ENCODE assay signal across 27 mouse cellular contexts in the genomic region with DNA sequence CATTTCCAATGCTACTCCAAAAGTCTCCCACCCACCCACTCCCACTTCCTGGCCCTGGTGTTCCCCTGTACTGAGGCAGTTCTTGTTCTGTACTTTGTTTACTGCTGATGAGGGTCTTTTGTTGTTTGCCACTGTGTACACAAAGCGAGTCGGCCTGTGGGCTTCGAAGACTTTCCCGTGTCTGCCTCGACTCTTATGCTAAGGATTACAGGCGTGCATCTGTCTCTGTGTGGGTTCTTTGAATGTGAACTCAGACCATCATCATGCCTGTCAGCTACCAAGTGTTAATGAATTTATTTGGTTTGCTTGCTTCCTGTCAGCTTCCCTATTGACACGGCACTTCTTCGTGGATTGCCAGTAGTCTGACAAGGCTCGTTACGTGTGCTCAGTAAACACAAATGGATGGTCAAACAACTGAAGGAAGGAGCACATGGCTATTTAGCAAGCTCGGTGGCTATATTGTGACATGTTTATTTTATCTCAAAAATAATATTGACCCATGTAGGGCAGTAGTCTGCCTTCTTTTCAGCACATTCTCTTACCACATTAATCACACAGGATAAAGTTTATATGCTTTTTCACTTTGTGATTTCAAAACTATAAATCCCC.
DNase-seq lines count a peak whose midpoint lies in the region; ATAC-seq and TF ChIP-seq lines count a peak whose summit lies in the region.
"Had no signal": no experiment of that assay in that cellular context is flagged by ENCODE, and none has a peak within 500 bp of the region (broad histone marks: within the 10 kb centered on the region; RNA-seq: fewer than 3 reads in every experiment).

No protein-coding gene starts in this region.

- H3K4me1 ChIP-seq in forebrain, embryonic 14.5 days (ENCODE audit: control insufficient read depth, insufficient read depth, low read length) = no peaks in the 10 kb centered on the region; the same call in 1 of the 2 replicates
- H3K4me1 ChIP-seq in forebrain, postnatal 0 days (ENCODE audit: insufficient read depth) = no peaks in the 10 kb centered on the region
- no peaks in the 10 kb centered on the region for H3K4me1 ChIP-seq in lung, embryonic 14.5 days (ENCODE audit: insufficient read depth)
- H3K4me1 ChIP-seq in lung, postnatal 0 days (ENCODE audit: insufficient read depth, low read depth, low read length) = no peaks in the 10 kb centered on the region
- peaks cover 16% of the 10 kb centered on the region for H3K4me1 ChIP-seq in embryonic fibroblast, embryonic 13.5 days (ENCODE audit: control insufficient read depth, insufficient read depth, low read length)
- H3K4me1 ChIP-seq: embryonic facial prominence, embryonic 10.5 days; embryonic facial prominence, embryonic 15.5 days; hindbrain, embryonic 15.5 days; stomach, embryonic 15.5 days had no signal

- H3K27me3 ChIP-seq in forebrain, embryonic 14.5 days (replicated peaks; ENCODE audit: control insufficient read depth, insufficient read depth, low read length) = no peaks in the 10 kb centered on the region
- no peaks in the 10 kb centered on the region for H3K27me3 ChIP-seq in forebrain, postnatal 0 days (ENCODE audit: insufficient read depth, low read length)
- H3K27me3 ChIP-seq in lung, embryonic 14.5 days (ENCODE audit: insufficient read depth, low read length) = no peaks in the 10 kb centered on the region
- no peaks in the 10 kb centered on the region for H3K27me3 ChIP-seq in lung, postnatal 0 days (replicated peaks; ENCODE audit: insufficient read depth, low read length)
- H3K27me3 ChIP-seq: embryonic facial prominence, embryonic 15.5 days; hindbrain, embryonic 15.5 days; neural tube, embryonic 13.5 days; stomach, embryonic 15.5 days had no signal

- no peak for TF ChIP-seq EP300 in lung, postnatal 0 days (IDR thresholded peaks at IDR 0.05)

- TF ChIP-seq POLR2A in embryonic fibroblast, embryonic 13.5 days (IDR thresholded peaks at IDR 0.05; ENCODE audit: low read depth, low read length) = no peak

- no peak overlapping the region for H3K4me2 ChIP-seq in forebrain, embryonic 14.5 days (ENCODE audit: low read length)
- no peak overlapping the region for H3K4me2 ChIP-seq in forebrain, postnatal 0 days (ENCODE audit: low read depth)
- H3K4me2 ChIP-seq in lung, embryonic 14.5 days = no peak overlapping the region
- no peak overlapping the region for H3K4me2 ChIP-seq in lung, postnatal 0 days (replicated peaks; ENCODE audit: low read depth, low read length)
- H3K4me2 ChIP-seq: embryonic facial prominence, embryonic 15.5 days; hindbrain, embryonic 15.5 days; liver, embryonic 11.5 days; neural tube, embryonic 13.5 days; stomach, embryonic 15.5 days had no signal

- no peak for TF ChIP-seq CTCF in forebrain, postnatal 0 days (IDR thresholded peaks at IDR 0.05; ENCODE audit: low read depth)
- TF ChIP-seq CTCF in lung, embryonic 14.5 days (IDR thresholded peaks at IDR 0.05; ENCODE audit: low read depth) = no peak
- no peak for TF ChIP-seq CTCF in lung, postnatal 0 days (IDR thresholded peaks at IDR 0.05)
- TF ChIP-seq CTCF in embryonic fibroblast, embryonic 13.5 days (IDR thresholded peaks at IDR 0.05; ENCODE audit: borderline replicate concordance, insufficient read depth, low read length) = no peak

- DNase-seq in forebrain, embryonic 14.5 days (ENCODE audit: low spot score) = peak; percentile 27
- no peak for DNase-seq in forebrain, postnatal 0 days
- peak; percentile 28 for DNase-seq in lung, embryonic 14.5 days
- no peak for DNase-seq in lung, postnatal 0 days (ENCODE audit: low spot score)
- DNase-seq in spleen, postnatal 4 days (ENCODE audit: low spot score in 2 of 2) = no peak
- DNase-seq in gastrocnemius, postnatal 4 days (ENCODE audit: low spot score in 2 of 2) = no peak
- DNase-seq: adrenal gland, postnatal 25 days; cerebellum, adult 18-20 months; cerebellum, postnatal 14 days; heart, postnatal 14 days; kidney, adult 11 months; kidney, postnatal 14 days; layer of hippocampus, adult 9-11 months; lung, adult 18-20 months; lung, postnatal 14 days; right cerebral cortex, postnatal 14 days; thymus, adult 18-20 months; thymus, postnatal 25 days had no signal

- no peak overlapping the region for H3K27ac ChIP-seq in forebrain, embryonic 14.5 days (ENCODE audit: low read depth, low read length)
- H3K27ac ChIP-seq in forebrain, postnatal 0 days (ENCODE audit: low read depth, low read length) = no peak overlapping the region
- H3K27ac ChIP-seq in lung, embryonic 14.5 days (ENCODE audit: low read depth) = no peak overlapping the region
- no peak overlapping the region for H3K27ac ChIP-seq in lung, postnatal 0 days (ENCODE audit: low read length)
- 0 out of 2 replicates have a peak overlapping the region, but pooled peaks have one; percentile 32 for H3K27ac ChIP-seq in embryonic fibroblast, embryonic 13.5 days (ENCODE audit: insufficient read depth, low read length)
- H3K27ac ChIP-seq: embryonic facial prominence, embryonic 10.5 days; embryonic facial prominence, embryonic 15.5 days; hindbrain, embryonic 10.5 days; hindbrain, embryonic 15.5 days; neural tube, embryonic 13.5 days; stomach, embryonic 15.5 days had no signal

- no peak overlapping the region for H3K4me3 ChIP-seq in forebrain, embryonic 14.5 days (ENCODE audit: low read depth, low read length)
- H3K4me3 ChIP-seq in forebrain, postnatal 0 days (ENCODE audit: low read depth, low read length) = no peak overlapping the region
- no peak overlapping the region for H3K4me3 ChIP-seq in lung, embryonic 14.5 days (ENCODE audit: low read depth, low read length)
- H3K4me3 ChIP-seq in lung, postnatal 0 days (ENCODE audit: low read depth, low read length) = no peak overlapping the region
- no peak overlapping the region for H3K4me3 ChIP-seq in embryonic fibroblast, embryonic 13.5 days (ENCODE audit: insufficient read depth, low read length)
- H3K4me3 ChIP-seq: embryonic facial prominence, embryonic 10.5 days; embryonic facial prominence, embryonic 15.5 days; hindbrain, embryonic 10.5 days; hindbrain, embryonic 15.5 days; neural tube, embryonic 13.5 days; stomach, embryonic 15.5 days had no signal

- H3K9ac ChIP-seq in forebrain, embryonic 14.5 days (ENCODE audit: low read length) = no peak overlapping the region
- H3K9ac ChIP-seq in forebrain, postnatal 0 days = no peak overlapping the region
- H3K9ac ChIP-seq in lung, embryonic 14.5 days = no peak overlapping the region
- H3K9ac ChIP-seq in lung, postnatal 0 days (replicated peaks; ENCODE audit: low read depth) = no peak overlapping the region
- H3K9ac ChIP-seq: embryonic facial prominence, embryonic 15.5 days; hindbrain, embryonic 15.5 days; neural tube, embryonic 13.5 days; stomach, embryonic 15.5 days had no signal

- 19% methylated on average over 11 of the region's 11 CpGs for WGBS in forebrain, embryonic 14.5 days
- WGBS in forebrain, postnatal 0 days = 14% methylated on average over 11 of the region's 11 CpGs
- 34% methylated on average over 11 of the region's 11 CpGs for WGBS in lung, embryonic 14.5 days
- 39% methylated on average over 11 of the region's 11 CpGs for WGBS in lung, postnatal 0 days

- ATAC-seq in forebrain, embryonic 14.5 days = 0 out of 2 replicates have a peak, but pooled peaks have one; percentile 20
- no peak for ATAC-seq in forebrain, postnatal 0 days
- no peak for ATAC-seq in lung, embryonic 14.5 days (ENCODE audit: insufficient read depth)
- no peak for ATAC-seq in lung, postnatal 0 days
- ATAC-seq: inflammation-experienced regulatory T-cells, adult 6 months had no signal

- H3K36me3 ChIP-seq in forebrain, embryonic 14.5 days (ENCODE audit: control insufficient read depth, insufficient read depth, low read length) = no peaks in the 10 kb centered on the region
- H3K36me3 ChIP-seq in forebrain, postnatal 0 days (ENCODE audit: insufficient read depth) = no peaks in the 10 kb centered on the region
- H3K36me3 ChIP-seq in lung, embryonic 14.5 days (ENCODE audit: insufficient read depth) = no peaks in the 10 kb centered on the region
- H3K36me3 ChIP-seq in lung, postnatal 0 days (ENCODE audit: insufficient read depth, low read length) = no peaks in the 10 kb centered on the region
- H3K36me3 ChIP-seq: embryonic facial prominence, embryonic 10.5 days; embryonic facial prominence, embryonic 15.5 days; hindbrain, embryonic 10.5 days; hindbrain, embryonic 15.5 days; neural tube, embryonic 13.5 days; stomach, embryonic 15.5 days had no signal

- no peaks in the 10 kb centered on the region for H3K9me3 ChIP-seq in forebrain, embryonic 14.5 days (replicated peaks; ENCODE audit: control insufficient read depth, low read length)
- no peaks in the 10 kb centered on the region for H3K9me3 ChIP-seq in forebrain, postnatal 0 days (ENCODE audit: low read length)
- H3K9me3 ChIP-seq in lung, embryonic 14.5 days (ENCODE audit: low read depth, low read length) = no peaks in the 10 kb centered on the region
- no peaks in the 10 kb centered on the region for H3K9me3 ChIP-seq in lung, postnatal 0 days (ENCODE audit: low read length)
- H3K9me3 ChIP-seq: embryonic facial prominence, embryonic 10.5 days; embryonic facial prominence, embryonic 15.5 days; hindbrain, embryonic 10.5 days; hindbrain, embryonic 15.5 days; neural tube, embryonic 13.5 days; stomach, embryonic 15.5 days had no signal

Comparison
In these comparisons a context has a peak if more than half of its experiments do, and no peak if none do; other contexts are left out.
1. DNase-seq: peak in forebrain, embryonic 14.5 days (single experiment) and lung, embryonic 14.5 days (single experiment); none in forebrain, postnatal 0 days (single experiment), lung, postnatal 0 days (single experiment), spleen, postnatal 4 days (0 of 2) and gastrocnemius, postnatal 4 days (0 of 2).